Mouse (Mus musculus) central nervous system, embryonic 14 days (tissue): ENCODE measurements around the gene Gm10153. TPM values are rescaled to one million over a fixed set of nuclear protein-coding genes. Genes with fewer than 3 reads are reported as not detected.

Source experiments
- polyA plus RNA-seq: library from polyadenylated mRNA; depleted of rRNA; stranded (reverse); fragments of >200 nt; gene quantifications from 2 replicates; pipeline ENCODE4 v1.2.3, GENCODE M21; 2012; rRNA removed

The Gm10153 gene
- polyA plus RNA-seq, result not detected in 2 replicates

GRCm38 (mm10) chr7:142190289-142190688 is at the start of gene Gm10153:
Gene Gm10153 (minus strand): TSS chr7:142190389.

GRCm38 (mm10) chr7:142229871-142230270 is 39.7 kb upstream of the Gm10153 start, which contains the start of gene Krtap5-5:
Gene Krtap5-5 (minus strand): TSS chr7:142229971.

GRCm38 (mm10) chr7:142211559-142211958 is 21.4 kb upstream of the Gm10153 start, which contains the start of gene Gm7579:
Gene Gm7579 (plus strand): TSS chr7:142211859.

GRCm38 (mm10) chr7:142201064-142201463 is 10.9 kb upstream of the Gm10153 start, which contains the start of gene Krtap5-3:
Gene Krtap5-3 (plus strand): TSS chr7:142201364.

DNA sequence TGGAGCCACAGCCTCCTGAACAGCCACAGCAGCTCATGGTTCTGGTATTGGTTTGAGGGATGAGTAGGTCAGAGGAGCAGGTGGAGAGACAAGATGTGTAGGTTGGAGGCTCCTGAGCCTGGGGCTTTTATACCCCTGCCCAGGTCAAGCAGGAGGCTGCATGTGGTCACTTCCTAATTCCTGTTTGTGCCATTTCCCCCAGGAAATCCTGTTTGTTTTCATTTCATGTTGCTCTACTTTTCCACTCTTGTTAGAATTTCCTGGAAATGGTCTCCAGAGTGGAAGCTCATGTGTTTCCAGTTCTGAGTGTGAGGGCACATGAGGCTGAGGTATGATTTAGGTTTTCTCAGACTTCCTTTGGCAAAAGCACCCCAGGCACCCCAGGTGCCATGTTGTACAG is 14.3 kb downstream of the Gm10153 start, which contains the start of gene Krtap5-2:
TSS of gene Krtap5-2 (minus strand) at position 101 of the 400 bp plus-strand sequence.

GRCm38 (mm10) chr7:142165639-142166038 is 24.6 kb downstream of the Gm10153 start, which contains the start of gene Gm4553:
Gene Gm4553 (minus strand): TSS chr7:142165739.

DNA sequence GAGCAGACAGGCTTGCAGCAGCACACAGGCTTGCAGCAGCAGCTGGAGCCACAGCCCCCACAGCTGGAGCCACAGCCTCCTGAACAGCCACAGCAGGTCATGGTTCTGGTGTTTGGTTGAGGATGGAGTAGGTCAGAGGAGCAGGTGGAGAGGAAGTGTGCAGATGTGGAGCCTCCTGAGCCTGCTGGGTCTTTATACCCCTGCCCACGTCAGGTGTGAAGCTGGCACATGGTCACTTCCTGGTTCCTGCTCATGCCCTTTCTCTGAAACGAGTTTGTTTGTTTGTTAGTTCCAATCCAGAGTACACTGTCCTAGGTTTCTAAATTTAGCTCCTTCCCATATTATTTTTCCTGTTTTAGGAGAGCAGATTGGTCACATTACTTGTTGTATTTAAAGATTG is 33.2 kb downstream of the Gm10153 start, which contains the start of gene Gm29735:
TSS of gene Gm29735 (minus strand) at position 101 of the 400 bp plus-strand sequence.

GRCm38 (mm10) chr7:142144507-142144906 is 45.7 kb downstream of the Gm10153 start, which contains the start of gene Gm45337:
Gene Gm45337 (minus strand): TSS chr7:142144607.

Other genes starting within 250 kb of the Gm10153 start
- 139 and 159 TPM in 2 replicates for gene Brsk2, start 240.6 kb downstream of the Gm10153 start, polyA plus RNA-seq
- 43.3 and 45.4 TPM in 2 replicates for gene Mob2, start 129.3 kb downstream of the Gm10153 start, polyA plus RNA-seq
- gene Dusp8, start 94.5 kb downstream of the Gm10153 start, polyA plus RNA-seq, result 77.4 and 81.3 TPM in 2 replicates
- gene Gm45618, start 69.7 kb downstream of the Gm10153 start, polyA plus RNA-seq, result not detected in 2 replicates
- not detected in 2 replicates for gene Gm39115, start 54.4 kb downstream of the Gm10153 start, polyA plus RNA-seq
- not detected in 2 replicates for gene Gm45337, start 45.8 kb downstream of the Gm10153 start, polyA plus RNA-seq
- not detected in 2 replicates for gene Gm29735, start 33.3 kb downstream of the Gm10153 start, polyA plus RNA-seq
- not detected in 2 replicates for gene Gm4553, start 24.6 kb downstream of the Gm10153 start, polyA plus RNA-seq
- not detected in 2 replicates for gene Krtap5-2, start 14.4 kb downstream of the Gm10153 start, polyA plus RNA-seq
- gene Krtap5-3, start 11.0 kb upstream of the Gm10153 start, polyA plus RNA-seq, result not detected in 2 replicates
- gene Gm7579, start 21.5 kb upstream of the Gm10153 start, polyA plus RNA-seq, result not detected in 2 replicates
- gene Krtap5-5, start 39.6 kb upstream of the Gm10153 start, polyA plus RNA-seq, result not detected in 2 replicates
- not detected in 2 replicates for gene Gm40460, start 50.7 kb upstream of the Gm10153 start, polyA plus RNA-seq
- not detected in 2 replicates for gene Gm2431, start 68.0 kb upstream of the Gm10153 start, polyA plus RNA-seq
- not detected in 2 replicates for gene Gm4559, start 84.0 kb upstream of the Gm10153 start, polyA plus RNA-seq
- gene Krtap5-1, start 106.7 kb upstream of the Gm10153 start, polyA plus RNA-seq, result not detected in 2 replicates
- gene Krtap5-4, start 113.2 kb upstream of the Gm10153 start, polyA plus RNA-seq, result not detected in 2 replicates
- gene Ifitm10, start 183.4 kb upstream of the Gm10153 start, polyA plus RNA-seq, result 2.3 TPM in 2 replicates
- gene Gm49369, start 192.3 kb upstream of the Gm10153 start, polyA plus RNA-seq, result 0.59 and 0.71 TPM in 2 replicates
- gene Ctsd, start 197.6 kb upstream of the Gm10153 start, polyA plus RNA-seq, result 173 and 189 TPM in 2 replicates
- 0.79 TPM in 1 of 2 replicates, not detected in the other for gene Syt8, start 244.5 kb upstream of the Gm10153 start, polyA plus RNA-seq